ENCODE assay signal across 8 mouse cellular contexts in the genomic region with DNA sequence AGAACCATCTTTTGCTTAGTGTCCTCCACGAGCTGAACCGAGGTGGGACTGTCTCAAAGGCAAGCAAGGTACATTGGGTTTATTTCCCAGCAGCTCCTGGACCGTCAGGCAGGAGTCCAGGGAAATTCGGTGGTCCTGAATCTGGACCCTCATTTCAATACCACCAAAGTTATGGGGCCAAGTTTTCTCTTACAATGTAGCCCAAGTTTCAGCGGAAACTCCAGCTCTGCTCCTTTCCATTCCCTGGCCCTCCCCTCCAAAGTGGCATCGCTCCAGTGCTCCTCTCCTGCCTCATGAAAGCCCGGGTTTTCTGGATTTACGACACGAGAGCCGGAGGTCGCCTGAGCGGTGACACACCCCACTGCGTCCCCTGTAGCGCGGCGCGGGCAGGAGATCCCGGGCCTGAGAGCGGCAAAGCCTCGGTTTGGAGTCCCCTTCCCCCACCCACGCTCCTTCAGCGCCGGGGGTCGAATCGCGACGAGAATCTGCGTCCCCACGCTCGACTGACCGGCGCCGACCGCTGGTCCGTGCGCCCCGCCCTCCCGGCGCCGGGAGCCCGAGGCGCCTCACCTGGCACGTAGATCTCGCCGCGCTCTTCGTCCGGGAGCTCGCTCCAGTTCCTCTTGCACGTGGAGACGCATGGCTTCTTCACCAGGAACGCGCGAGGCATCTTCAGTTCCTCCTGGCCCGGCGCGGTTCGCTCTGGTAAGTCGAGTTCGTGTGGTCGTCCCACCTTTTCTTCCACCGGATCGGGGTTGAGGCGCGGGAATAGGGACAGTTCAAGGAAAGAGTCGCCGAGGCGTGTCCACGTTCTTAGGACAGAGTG. TPM values are rescaled to one million over a fixed set of nuclear protein-coding genes. Genes with fewer than 3 reads are reported as not detected.
DNase-seq lines count a peak whose midpoint lies in the region; ATAC-seq and TF ChIP-seq lines count a peak whose summit lies in the region.

No protein-coding gene starts in this region.

- H3K9me3 ChIP-seq in lung, embryonic 15.5 days: no peaks in the 10 kb centered on the region
- no peaks in the 10 kb centered on the region for H3K9me3 ChIP-seq in embryonic facial prominence, embryonic 15.5 days (replicated peaks)
- H3K9me3 ChIP-seq in kidney, postnatal 0 days (replicated peaks; ENCODE audit: low read length): no peaks in the 10 kb centered on the region
- no peaks in the 10 kb centered on the region for H3K9me3 ChIP-seq in midbrain, postnatal 0 days (ENCODE audit: low read length)

- TF ChIP-seq CTCF in kidney, postnatal 0 days (IDR thresholded peaks at IDR 0.05; ENCODE audit: low read depth): no peak
- TF ChIP-seq CTCF in midbrain, postnatal 0 days (IDR thresholded peaks at IDR 0.05): no peak

- peak overlapping the region; percentile 56 for H3K27ac ChIP-seq in lung, embryonic 15.5 days
- 0 out of 2 replicates have a peak overlapping the region, but pooled peaks have one; percentile 48 for H3K27ac ChIP-seq in embryonic facial prominence, embryonic 15.5 days (replicated peaks)
- H3K27ac ChIP-seq in kidney, postnatal 0 days: peak overlapping the region; percentile 95
- H3K27ac ChIP-seq in midbrain, postnatal 0 days (ENCODE audit: low read depth, low read length): no peak overlapping the region

- peak; percentile 6; the same call in 1 of the 2 replicates for ATAC-seq in lung, embryonic 15.5 days (ENCODE audit: borderline replicate concordance, extremely low read depth, low FRiP score, low TSS enrichment)
- no peak for ATAC-seq in embryonic facial prominence, embryonic 15.5 days (ENCODE audit: insufficient number of reproducible peaks, low FRiP score, low TSS enrichment, low read depth)
- peak; percentile 20; the same call in 1 of the 2 replicates for ATAC-seq in kidney, postnatal 0 days (replicated peaks; ENCODE audit: low FRiP score, low read depth)
- no peak for ATAC-seq in midbrain, postnatal 0 days (ENCODE audit: low FRiP score)

- WGBS in lung, embryonic 15.5 days: 1% methylated on average over 69 of the region's 69 CpGs
- WGBS in embryonic facial prominence, embryonic 15.5 days: under 1% methylated on average over 69 of the region's 69 CpGs
- under 1% methylated on average over 69 of the region's 69 CpGs for WGBS in kidney, postnatal 0 days
- 2% methylated on average over 62 of the region's 69 CpGs for WGBS in midbrain, postnatal 0 days

- no peaks in the 10 kb centered on the region for H3K36me3 ChIP-seq in lung, embryonic 15.5 days
- H3K36me3 ChIP-seq in embryonic facial prominence, embryonic 15.5 days: no peaks in the 10 kb centered on the region
- no peaks in the 10 kb centered on the region for H3K36me3 ChIP-seq in kidney, postnatal 0 days (ENCODE audit: insufficient read depth, low read length)
- no peaks in the 10 kb centered on the region for H3K36me3 ChIP-seq in midbrain, postnatal 0 days (ENCODE audit: insufficient read depth, low read length)

- DNase-seq in lung, postnatal 36 days: no peak
- DNase-seq in kidney, postnatal 0 days (ENCODE audit: low spot score): peak; percentile 74
- DNase-seq in midbrain, postnatal 0 days (ENCODE audit: low spot score): no peak
- no peak for DNase-seq in c-Kit-positive CD71-positive TER-119-positive erythroid progenitor cells, embryonic 14.5 days (ENCODE audit: low spot score)
- no peak for DNase-seq in layer of hippocampus, postnatal 14 days (ENCODE audit: low spot score in 2 of 2)
- DNase-seq in thymus, postnatal 25 days: no peak

- peaks cover 75% of the 10 kb centered on the region for H3K27me3 ChIP-seq in lung, embryonic 15.5 days
- H3K27me3 ChIP-seq in embryonic facial prominence, embryonic 15.5 days: peaks cover 70% of the 10 kb centered on the region
- H3K27me3 ChIP-seq in kidney, postnatal 0 days (ENCODE audit: insufficient read depth, low read length): peaks cover 4% of the 10 kb centered on the region; the same call in 1 of the 2 replicates
- peaks cover 68% of the 10 kb centered on the region for H3K27me3 ChIP-seq in midbrain, postnatal 0 days (ENCODE audit: insufficient read depth, low read length)

- H3K4me3 ChIP-seq in lung, embryonic 15.5 days: peak overlapping the region; percentile 43
- peak overlapping the region; percentile 48 for H3K4me3 ChIP-seq in embryonic facial prominence, embryonic 15.5 days (replicated peaks)
- H3K4me3 ChIP-seq in kidney, postnatal 0 days (replicated peaks; ENCODE audit: low read depth, low read length): peak overlapping the region; percentile 46
- H3K4me3 ChIP-seq in midbrain, postnatal 0 days (ENCODE audit: low read depth, low read length): peak overlapping the region; percentile 40

- H3K9ac ChIP-seq in lung, embryonic 15.5 days: peak overlapping the region; percentile 31
- peak overlapping the region; percentile 35; the same call in 1 of the 2 replicates for H3K9ac ChIP-seq in embryonic facial prominence, embryonic 15.5 days
- peak overlapping the region; percentile 59 for H3K9ac ChIP-seq in kidney, postnatal 0 days (ENCODE audit: low read depth, low read length)
- no peak overlapping the region for H3K9ac ChIP-seq in midbrain, postnatal 0 days (replicated peaks; ENCODE audit: low read length, poor library complexity, severe bottlenecking)

- peak overlapping the region; percentile 85 for H3K4me2 ChIP-seq in lung, embryonic 15.5 days
- H3K4me2 ChIP-seq in embryonic facial prominence, embryonic 15.5 days (replicated peaks): peak overlapping the region; percentile 71
- peak overlapping the region; percentile 61 for H3K4me2 ChIP-seq in kidney, postnatal 0 days (ENCODE audit: low read length)
- H3K4me2 ChIP-seq in midbrain, postnatal 0 days (ENCODE audit: low read depth, low read length, poor library complexity, severe bottlenecking): peak overlapping the region; percentile 66

- peaks cover 29% of the 10 kb centered on the region for H3K4me1 ChIP-seq in lung, embryonic 15.5 days
- peaks cover 18% of the 10 kb centered on the region for H3K4me1 ChIP-seq in embryonic facial prominence, embryonic 15.5 days
- peaks cover 7% of the 10 kb centered on the region for H3K4me1 ChIP-seq in kidney, postnatal 0 days (replicated peaks; ENCODE audit: insufficient read depth, low read length)
- 0 out of 2 replicates have a peak, but pooled peaks cover 6% of the 10 kb centered on the region for H3K4me1 ChIP-seq in midbrain, postnatal 0 days (ENCODE audit: insufficient read depth, low read length)

RNA-seq across cellular contexts. Expression of a gene that starts 0.6 kb away (rescaled TPM):
- 2.1 and 2.2 TPM in 2 replicates for polyA plus RNA-seq in lung, embryonic 15.5 days (2015; fragmentation: Nextera tagmentation; extraction: Ambion mirVana)
- polyA plus RNA-seq in embryonic facial prominence, embryonic 15.5 days (2015; fragmentation: Nextera tagmentation; extraction: Ambion mirVana): 22.1 and 23.3 TPM in 2 replicates
- polyA plus RNA-seq in kidney, postnatal 0 days (2015; fragmentation: Nextera tagmentation; extraction: Ambion mirVana): 12.3 and 13.7 TPM in 2 replicates
- 0.27 TPM in 1 of 2 replicates, not detected in the other for total RNA-seq in midbrain, postnatal 0 days (2014; rRNA removed)
- polyA plus RNA-seq in midbrain, postnatal 0 days (2015; fragmentation: Nextera tagmentation; extraction: Ambion mirVana): 0.05 TPM in 1 of 2 replicates, not detected in the other
- not detected for total RNA-seq in layer of hippocampus, postnatal 14 days (2021)

RNA-seq across cellular contexts. Expression of a gene that starts 8.0 kb away (rescaled TPM):
- polyA plus RNA-seq in lung, embryonic 15.5 days (2015; fragmentation: Nextera tagmentation; extraction: Ambion mirVana): 5.7 and 5.9 TPM in 2 replicates
- 5.2 and 5.7 TPM in 2 replicates for polyA plus RNA-seq in embryonic facial prominence, embryonic 15.5 days (2015; fragmentation: Nextera tagmentation; extraction: Ambion mirVana)
- 7.1 and 7.2 TPM in 2 replicates for polyA plus RNA-seq in kidney, postnatal 0 days (2015; fragmentation: Nextera tagmentation; extraction: Ambion mirVana)
- total RNA-seq in midbrain, postnatal 0 days (2014; rRNA removed): 12.8 and 14.5 TPM in 2 replicates
- 1.9 and 2.2 TPM in 2 replicates for polyA plus RNA-seq in midbrain, postnatal 0 days (2015; fragmentation: Nextera tagmentation; extraction: Ambion mirVana)
- total RNA-seq in layer of hippocampus, postnatal 14 days (2021): 1 to 10 TPM; 7.1 to 8.8 TPM

RNA-seq across cellular contexts. Expression of a gene that starts 41.8 kb away (rescaled TPM):
- 143 and 153 TPM in 2 replicates for polyA plus RNA-seq in lung, embryonic 15.5 days (2015; fragmentation: Nextera tagmentation; extraction: Ambion mirVana)
- 122 and 126 TPM in 2 replicates for polyA plus RNA-seq in embryonic facial prominence, embryonic 15.5 days (2015; fragmentation: Nextera tagmentation; extraction: Ambion mirVana)
- polyA plus RNA-seq in kidney, postnatal 0 days (2015; fragmentation: Nextera tagmentation; extraction: Ambion mirVana): 107 and 128 TPM in 2 replicates
- total RNA-seq in midbrain, postnatal 0 days (2014; rRNA removed): 19.8 and 27.1 TPM in 2 replicates
- polyA plus RNA-seq in midbrain, postnatal 0 days (2015; fragmentation: Nextera tagmentation; extraction: Ambion mirVana): 43.1 and 50.9 TPM in 2 replicates
- 10 to 100 TPM; 84.4 to 90.5 TPM for total RNA-seq in layer of hippocampus, postnatal 14 days (2021)

RNA-seq across cellular contexts. Expression of a gene that starts 49.5 kb away (rescaled TPM):
- polyA plus RNA-seq in lung, embryonic 15.5 days (2015; fragmentation: Nextera tagmentation; extraction: Ambion mirVana): 5.8 and 7.4 TPM in 2 replicates
- 10.7 and 11.7 TPM in 2 replicates for polyA plus RNA-seq in embryonic facial prominence, embryonic 15.5 days (2015; fragmentation: Nextera tagmentation; extraction: Ambion mirVana)
- polyA plus RNA-seq in kidney, postnatal 0 days (2015; fragmentation: Nextera tagmentation; extraction: Ambion mirVana): 7.6 and 8.0 TPM in 2 replicates
- total RNA-seq in midbrain, postnatal 0 days (2014; rRNA removed): 86.2 and 100 TPM in 2 replicates
- 88.7 and 94.4 TPM in 2 replicates for polyA plus RNA-seq in midbrain, postnatal 0 days (2015; fragmentation: Nextera tagmentation; extraction: Ambion mirVana)
- total RNA-seq in layer of hippocampus, postnatal 14 days (2021): 10 to 100 TPM; 70.5 to 74.2 TPM

RNA-seq across cellular contexts. Expression of a gene that starts 50.2 kb away (rescaled TPM):
- polyA plus RNA-seq in lung, embryonic 15.5 days (2015; fragmentation: Nextera tagmentation; extraction: Ambion mirVana): 51.9 and 54.4 TPM in 2 replicates
- polyA plus RNA-seq in embryonic facial prominence, embryonic 15.5 days (2015; fragmentation: Nextera tagmentation; extraction: Ambion mirVana): 49.4 and 52.3 TPM in 2 replicates
- 54.0 and 56.5 TPM in 2 replicates for polyA plus RNA-seq in kidney, postnatal 0 days (2015; fragmentation: Nextera tagmentation; extraction: Ambion mirVana)
- 126 and 150 TPM in 2 replicates for total RNA-seq in midbrain, postnatal 0 days (2014; rRNA removed)
- 73.9 and 76.8 TPM in 2 replicates for polyA plus RNA-seq in midbrain, postnatal 0 days (2015; fragmentation: Nextera tagmentation; extraction: Ambion mirVana)
- total RNA-seq in layer of hippocampus, postnatal 14 days (2021): 10 to 100 TPM; 83.3 to 83.5 TPM

Comparison
In these comparisons a context has a peak if more than half of its experiments do, and no peak if none do; other contexts are left out.
1. ATAC-seq: peak in lung, embryonic 15.5 days (single experiment) and kidney, postnatal 0 days (single experiment); none in embryonic facial prominence, embryonic 15.5 days (single experiment) and midbrain, postnatal 0 days (single experiment).
2. Peak in every context shown above with its lines, with median percentiles within 50 percentile points of each other: H3K4me2 ChIP-seq and H3K4me3 ChIP-seq.